Mouse (Mus musculus) right cerebral cortex, postnatal 4 days (tissue): ENCODE results near the gene Ssbp4.

ENCODE experiments used
- DNase-seq: peaks from one replicate; pipeline ENCODE4 v3.0.0-alpha.2; 2022

Gene Ssbp4

GRCm38 (mm10) chr8:70608749-70609367, at the start of gene Ssbp4:
Ssbp4 (minus strand) TSS chr8:70608872.
- no peak for DNase-seq

GRCm38 (mm10) chr8:70657739-70658138, 49.1 kb upstream of the Ssbp4 start:
- DNase-seq, result no peak

- DNase-seq, result no peak
Observed at GRCm38 (mm10) chr8:70657214-70657613, 48.5 kb upstream of the Ssbp4 start.

GRCm38 (mm10) chr8:70656193-70656790, 47.6 kb upstream of the Ssbp4 start:
- DNase-seq, result no peak

- no peak for DNase-seq
Observed at GRCm38 (mm10) chr8:70655469-70655868, 46.8 kb upstream of the Ssbp4 start.

GRCm38 (mm10) chr8:70654121-70654520, 45.4 kb upstream of the Ssbp4 start:
- no peak for DNase-seq

- no peak for DNase-seq
Observed at GRCm38 (mm10) chr8:70653226-70653625, 44.6 kb upstream of the Ssbp4 start.

GRCm38 (mm10) chr8:70650351-70650750, 41.7 kb upstream of the Ssbp4 start:
- no peak for DNase-seq

- DNase-seq, result peak; percentile 57
Observed at GRCm38 (mm10) chr8:70649324-70649723, 40.7 kb upstream of the Ssbp4 start.

- no peak for DNase-seq
Observed at GRCm38 (mm10) chr8:70648921-70649320, 40.2 kb upstream of the Ssbp4 start.

GRCm38 (mm10) chr8:70648164-70648442, 39.4 kb upstream of the Ssbp4 start:
- DNase-seq, result no peak

GRCm38 (mm10) chr8:70647343-70648163, 38.9 kb upstream of the Ssbp4 start:
- no peak for DNase-seq

- DNase-seq, result no peak
Observed at GRCm38 (mm10) chr8:70646775-70647174, 38.1 kb upstream of the Ssbp4 start.

- no peak for DNase-seq
Observed at GRCm38 (mm10) chr8:70646369-70646768, 37.7 kb upstream of the Ssbp4 start.

GRCm38 (mm10) chr8:70645501-70646224, 37.0 kb upstream of the Ssbp4 start:
- no peak for DNase-seq

- no peak for DNase-seq
Observed at GRCm38 (mm10) chr8:70644065-70644464, 35.4 kb upstream of the Ssbp4 start.

- DNase-seq, result no peak
Observed at GRCm38 (mm10) chr8:70643019-70643418, 34.3 kb upstream of the Ssbp4 start.

- no peak for DNase-seq
Observed at GRCm38 (mm10) chr8:70638752-70639151, 30.1 kb upstream of the Ssbp4 start.

- no peak for DNase-seq
Observed at GRCm38 (mm10) chr8:70636838-70637237, 28.2 kb upstream of the Ssbp4 start.

- no peak for DNase-seq
Observed at GRCm38 (mm10) chr8:70635527-70635926, 26.9 kb upstream of the Ssbp4 start.

- no peak for DNase-seq
Observed at GRCm38 (mm10) chr8:70634066-70634465, 25.4 kb upstream of the Ssbp4 start.

GRCm38 (mm10) chr8:70632346-70632892, 23.7 kb upstream of the Ssbp4 start, which contains the start of gene Gdf15:
Gdf15 (minus strand) TSS chr8:70632456.
- no peak for DNase-seq

GRCm38 (mm10) chr8:70631436-70631835, 22.8 kb upstream of the Ssbp4 start:
- no peak for DNase-seq
